Mouse (Mus musculus) bone marrow, adult 2 months (tissue): ENCODE data around the gene Pdcd4. TPM values are rescaled to one million over a fixed set of nuclear protein-coding genes. Genes with fewer than 3 reads are reported as not detected.

Experiments
- H3K27ac ChIP-seq: fragments of 200-500 bp; 2 replicates; pipeline ENCODE4 v1.5.1; 2012; ENCODE audit warnings: low read depth, mild to moderate bottlenecking, control low read depth, inconsistent platforms, low read length; ENCODE audit not compliant: control insufficient read depth, poor library complexity, insufficient read depth
- H3K4me1 ChIP-seq: fragments of 200-500 bp; 2 replicates; pipeline ENCODE4 v1.6.1; 2011; ENCODE audit warnings: low read length; ENCODE audit not compliant: control insufficient read depth, insufficient read depth
- H3K4me3 ChIP-seq: fragments of 200-500 bp; replicated peaks from 2 replicates; pipeline ENCODE3; 2011; ENCODE audit warnings: mild to moderate bottlenecking, low read depth, low read length, control low read depth; ENCODE audit not compliant: control insufficient read depth
- CTCF ChIP-seq: fragments of 200-500 bp; IDR thresholded peaks from 2 replicates; pipeline ENCODE4 v1.5.1; 2011; ENCODE audit warnings: low read length, control low read depth; ENCODE audit not compliant: control insufficient read depth, insufficient read depth
- POLR2A ChIP-seq: fragments of 200-500 bp; IDR thresholded peaks from 2 replicates; pipeline ENCODE4 v1.6.1; 2011; ENCODE audit warnings: low read depth, mild to moderate bottlenecking, control low read depth, low read length, borderline replicate concordance; ENCODE audit not compliant: control insufficient read depth
- WGBS: fragments of 180-500 bp; shearing (Covaris S2); methylation state at CpG from one replicate; pipeline ENCODE4 v1.1.7; 2018; 5-methylcytosine and 5-hydroxymethylcytosine counted together
- polyA plus RNA-seq: library from polyadenylated mRNA; stranded (reverse); fragments of >200 nt; gene quantifications from 2 replicates; pipeline ENCODE4 v1.2.4, GENCODE M21; 2011; ENCODE audit warnings: low replicate concordance; ENCODE audit not compliant: missing spikeins, insufficient read depth, insufficient read length

Pdcd4 gene
- polyA plus RNA-seq, 1 experiment, result 49.6 TPM

GRCm38 (mm10) chr19:53868796-53869195 lies 23.2 kb upstream of the Pdcd4 start:
- 93% methylated on average over 1 of the region's 1 CpGs for WGBS
- H3K27ac ChIP-seq, result no peak overlapping the region

GRCm38 (mm10) chr19:53869427-53870385 lies 22.3 kb upstream of the Pdcd4 start:
- no peak for TF ChIP-seq CTCF
- no peak for TF ChIP-seq POLR2A
- Histone ChIP-seq H3K27ac (peak overlapping the region; percentile 43; the same call in 1 of the 2 replicates), H3K4me3 (no peak overlapping the region), H3K4me1 (peaks cover 4% of the 10 kb centered on the region; the same call in 1 of the 2 replicates)
- 20% methylated on average over 4 of the region's 4 CpGs for WGBS

More at GRCm38 (mm10) chr19:53868796-53869195, 23.2 kb upstream of the Pdcd4 start:
- Histone ChIP-seq H3K4me1 (peaks cover 4% of the 10 kb centered on the region; the same call in 1 of the 2 replicates), H3K4me3 (no peak overlapping the region)
- TF ChIP-seq POLR2A, result no peak
- no peak for TF ChIP-seq CTCF

- no peak for TF ChIP-seq CTCF
- no peak for TF ChIP-seq POLR2A
- Histone ChIP-seq H3K27ac (no peak overlapping the region), H3K4me1 (peaks cover 4% of the 10 kb centered on the region; the same call in 1 of the 2 replicates), H3K4me3 (no peak overlapping the region)
- whole genome bisulfite sequencing, result 73% methylated on average over 2 of the region's 2 CpGs
Measured at GRCm38 (mm10) chr19:53870568-53870967, 21.5 kb upstream of the Pdcd4 start.

- no peak for TF ChIP-seq CTCF
- no peak for TF ChIP-seq POLR2A
- Histone ChIP-seq H3K4me1 (peaks cover 4% of the 10 kb centered on the region; the same call in 1 of the 2 replicates), H3K27ac (no peak overlapping the region), H3K4me3 (no peak overlapping the region)
- WGBS, result 66% methylated on average over 6 of the region's 6 CpGs
Measured at GRCm38 (mm10) chr19:53871502-53871901, 20.5 kb upstream of the Pdcd4 start.

- Histone ChIP-seq H3K4me1 (peaks cover 4% of the 10 kb centered on the region; the same call in 1 of the 2 replicates), H3K27ac (no peak overlapping the region), H3K4me3 (no peak overlapping the region)
- no peak for TF ChIP-seq CTCF
- no peak for TF ChIP-seq POLR2A
- 87% methylated on average over 6 of the region's 6 CpGs for WGBS
Measured at GRCm38 (mm10) chr19:53872994-53873713, 18.9 kb upstream of the Pdcd4 start.

GRCm38 (mm10) chr19:53875246-53875645 lies 16.8 kb upstream of the Pdcd4 start:
- WGBS, result 92% methylated on average over 6 of the region's 6 CpGs
- Histone ChIP-seq H3K27ac (no peak overlapping the region), H3K4me3 (no peak overlapping the region), H3K4me1 (no peaks in the 10 kb centered on the region; the same call in 1 of the 2 replicates)
- TF ChIP-seq CTCF (no peak), POLR2A (no peak)

GRCm38 (mm10) chr19:53877779-53878178 lies 14.3 kb upstream of the Pdcd4 start:
- no peak for TF ChIP-seq CTCF
- TF ChIP-seq POLR2A, result no peak
- no peaks in the 10 kb centered on the region; the same call in 1 of the 2 replicates for H3K4me1 ChIP-seq
- WGBS, result 43% methylated on average over 1 of the region's 1 CpGs

GRCm38 (mm10) chr19:53880460-53880859 lies 11.6 kb upstream of the Pdcd4 start:
- TF ChIP-seq POLR2A, result no peak
- no peak for TF ChIP-seq CTCF
- H3K4me1 ChIP-seq, result no peaks in the 10 kb centered on the region; the same call in 1 of the 2 replicates
- no peak overlapping the region for H3K27ac ChIP-seq
- WGBS, result 86% methylated on average over 1 of the region's 1 CpGs
- no peak overlapping the region for H3K4me3 ChIP-seq

More at GRCm38 (mm10) chr19:53877779-53878178, 14.3 kb upstream of the Pdcd4 start:
- Histone ChIP-seq H3K27ac (no peak overlapping the region), H3K4me3 (no peak overlapping the region)
